Mouse (Mus musculus) urinary bladder, postnatal 14 days (tissue): ENCODE data around the gene Sorl1.

Experiments
- DNase-seq: peaks from one replicate; pipeline ENCODE4 v3.0.0; 2021; ENCODE audit warnings: low spot score

Gene Sorl1

DNA sequence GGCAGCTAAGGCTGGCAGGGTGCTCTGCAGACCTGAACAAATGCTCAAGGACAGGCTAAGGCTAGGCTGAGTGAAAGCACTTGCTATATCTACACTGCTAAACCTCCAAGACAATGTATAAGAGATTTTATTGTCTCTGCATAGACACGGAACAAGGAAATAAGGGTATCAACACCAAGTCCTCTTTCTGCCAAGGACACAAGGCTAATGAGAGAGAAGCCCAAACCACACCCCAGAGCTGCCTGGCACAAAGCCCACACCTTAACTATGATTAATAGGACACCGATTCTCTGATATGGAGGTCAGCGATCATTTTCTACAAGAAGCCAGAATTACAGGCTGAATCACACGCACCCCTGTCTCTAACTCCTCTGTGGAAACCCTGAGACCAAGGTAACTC lies 120.0 kb downstream of the Sorl1 start:
- peak; percentile 72 for DNase-seq

DNA sequence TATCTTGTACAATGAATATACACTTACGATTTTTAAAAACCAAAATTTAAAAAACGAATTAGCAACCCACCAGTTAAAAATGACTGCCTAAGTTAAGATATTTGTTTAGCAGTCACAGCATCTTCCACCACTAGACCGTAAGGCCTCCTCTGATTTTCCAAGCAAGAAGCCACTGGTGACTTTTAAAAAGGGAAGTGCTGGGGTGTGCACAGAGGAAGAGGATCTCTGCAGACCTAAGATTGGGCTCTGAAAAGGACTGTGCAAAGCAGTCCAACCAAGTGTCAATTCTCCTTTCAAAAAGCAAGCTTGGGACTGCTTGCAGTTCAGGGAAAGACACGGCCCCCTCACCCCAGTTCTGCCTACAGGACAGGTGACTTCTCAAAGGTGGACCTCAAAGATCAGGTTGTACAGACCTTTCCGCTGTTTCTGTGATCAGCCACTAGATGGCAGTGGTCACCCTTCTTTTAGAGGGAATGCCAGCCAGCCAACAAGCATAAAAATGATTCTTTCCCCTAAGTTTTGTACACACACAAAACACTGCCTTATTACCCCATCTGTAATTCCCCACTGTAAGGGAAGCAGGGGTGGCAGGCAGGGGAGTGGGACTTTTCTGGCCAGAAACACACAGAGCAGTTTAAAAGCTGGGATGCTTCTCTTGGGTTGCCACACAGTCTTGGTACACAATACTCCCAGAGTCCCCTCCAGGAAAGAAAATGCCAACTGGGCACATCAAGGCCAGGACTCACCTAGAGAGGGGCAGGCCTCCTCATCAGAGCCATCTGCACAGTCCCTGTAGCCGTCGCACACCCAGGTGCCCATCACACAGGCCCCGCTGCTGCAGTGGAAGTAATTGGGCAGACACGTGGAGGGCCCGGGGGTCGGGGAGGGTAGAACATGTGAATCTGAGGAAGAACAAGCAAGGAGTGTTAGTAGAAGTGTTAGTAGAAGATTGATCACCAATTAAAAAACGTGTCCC lies 124.3 kb downstream of the Sorl1 start:
- peak; percentile 37 for DNase-seq

DNA sequence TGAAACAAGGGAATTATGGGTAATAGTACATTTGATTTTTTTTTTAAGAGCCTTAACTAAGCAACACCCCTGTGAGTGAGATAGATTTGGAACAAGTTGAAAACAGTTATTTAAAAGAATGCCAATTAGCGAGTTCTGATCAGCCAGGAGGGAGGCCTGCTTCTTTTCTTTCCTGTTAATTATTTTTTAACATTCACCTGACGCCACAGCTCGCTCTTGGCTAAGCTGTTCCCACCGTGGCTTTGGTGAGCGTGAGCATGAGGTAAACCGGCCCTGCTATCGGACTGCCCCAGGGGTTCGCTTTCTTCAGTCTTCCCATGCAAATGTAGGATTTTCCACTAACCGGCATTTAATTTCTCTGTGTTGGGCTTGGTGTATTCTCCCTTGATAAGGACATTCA lies 128.8 kb downstream of the Sorl1 start:
- no peak for DNase-seq

- DNase-seq = no peak
Measured at GRCm38 (mm10) chr9:41993821-41994220, 130.3 kb downstream of the Sorl1 start.

DNA sequence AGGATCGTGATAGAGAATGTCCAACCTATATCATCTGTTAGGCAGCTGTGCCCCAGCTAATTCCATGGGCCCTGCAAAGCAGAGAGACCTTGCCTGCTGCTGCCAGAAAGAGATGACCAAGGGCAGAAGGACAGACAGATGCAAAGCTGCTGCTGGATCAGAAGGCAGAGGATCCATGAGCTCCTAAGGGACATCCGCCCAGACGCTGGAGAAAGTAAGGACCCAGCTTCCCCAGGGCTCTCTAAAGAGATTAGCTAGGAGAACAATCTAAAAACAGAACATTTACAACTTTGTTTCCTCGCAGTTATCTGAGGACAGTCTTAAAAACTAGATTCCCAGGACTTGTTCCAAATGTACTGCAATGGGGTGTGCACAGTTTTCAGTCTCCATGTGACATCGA lies 131.3 kb downstream of the Sorl1 start:
- no peak for DNase-seq

DNA sequence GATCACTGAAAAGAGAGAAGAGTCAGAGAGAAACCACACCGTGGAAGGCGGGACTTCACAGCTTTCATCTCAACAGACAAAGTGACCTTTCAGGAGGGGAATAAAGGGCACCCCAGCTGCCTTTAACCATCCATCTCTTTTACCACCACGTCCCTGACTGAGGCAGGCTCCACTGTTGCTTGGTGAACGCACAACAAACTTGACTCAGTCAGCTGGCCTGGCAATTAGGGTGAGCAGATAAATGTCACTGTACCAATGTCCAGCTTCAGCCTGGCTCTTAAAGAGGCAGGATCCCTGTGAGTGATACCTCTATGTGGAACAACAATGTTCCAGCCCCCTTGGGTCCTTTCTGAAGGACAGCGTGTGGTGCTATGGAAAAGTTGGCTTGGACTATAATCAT lies 138.5 kb downstream of the Sorl1 start:
- DNase-seq = no peak

- no peak for DNase-seq
Measured at GRCm38 (mm10) chr9:41985052-41985451, 139.0 kb downstream of the Sorl1 start.

DNA sequence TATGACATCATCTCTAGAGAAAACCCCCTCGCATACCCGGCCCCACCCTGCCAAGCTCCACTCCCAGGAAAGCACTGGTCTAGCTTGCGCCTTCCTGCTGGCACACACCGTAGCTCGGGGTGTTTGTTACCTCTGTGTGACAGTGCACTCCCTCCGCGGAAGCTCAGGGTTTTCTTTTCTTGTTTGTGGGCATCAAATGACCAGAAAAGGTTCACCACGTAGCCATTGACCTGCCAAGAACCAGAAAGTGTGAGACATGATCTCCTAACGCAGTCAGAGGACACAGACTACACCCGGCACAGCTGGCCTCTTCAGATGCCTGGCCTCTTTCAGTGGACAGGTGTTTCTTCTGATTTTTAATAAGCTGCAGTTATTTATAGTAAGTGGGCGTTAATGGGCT lies 139.8 kb downstream of the Sorl1 start:
- DNase-seq = no peak

DNA sequence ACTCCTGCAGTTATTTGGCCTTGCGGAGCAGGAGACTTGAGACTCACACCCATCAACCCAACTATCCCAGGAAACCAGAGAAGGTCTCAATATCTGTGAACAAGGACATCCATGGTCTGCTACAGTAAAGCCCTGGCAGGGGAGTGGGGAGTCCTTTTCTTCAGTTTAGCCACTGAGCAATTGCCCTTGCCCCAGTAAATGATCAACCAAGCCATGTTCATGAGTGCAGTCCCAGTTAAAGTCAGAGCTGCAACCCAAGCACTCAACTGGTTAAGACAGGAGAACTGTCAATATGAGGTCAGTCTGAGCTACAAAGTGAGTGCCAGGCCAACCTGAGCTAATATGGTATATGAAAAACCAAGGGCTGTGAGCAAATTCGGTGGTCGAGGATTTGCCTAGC lies 140.8 kb downstream of the Sorl1 start:
- no peak for DNase-seq

DNA sequence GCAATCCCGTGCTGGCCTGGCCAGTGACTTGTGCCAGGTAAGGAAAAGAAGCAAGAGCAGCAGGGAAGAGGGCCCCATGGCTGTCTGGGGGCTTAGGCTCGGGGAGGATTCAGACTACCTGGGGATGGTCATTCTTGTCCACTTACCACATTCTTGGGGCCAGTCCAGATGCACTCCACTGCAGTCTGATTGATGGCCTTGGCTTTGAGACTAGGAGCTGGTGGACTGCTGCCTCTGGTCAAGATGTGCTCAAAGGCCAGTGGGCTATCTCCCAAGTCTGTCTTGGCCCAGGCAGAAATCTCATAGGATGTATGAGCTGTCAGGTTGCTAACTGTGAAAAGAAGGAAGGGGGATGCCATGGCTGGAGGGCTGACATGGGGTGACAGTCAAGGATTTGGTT lies 141.3 kb downstream of the Sorl1 start:
- no peak for DNase-seq

DNA sequence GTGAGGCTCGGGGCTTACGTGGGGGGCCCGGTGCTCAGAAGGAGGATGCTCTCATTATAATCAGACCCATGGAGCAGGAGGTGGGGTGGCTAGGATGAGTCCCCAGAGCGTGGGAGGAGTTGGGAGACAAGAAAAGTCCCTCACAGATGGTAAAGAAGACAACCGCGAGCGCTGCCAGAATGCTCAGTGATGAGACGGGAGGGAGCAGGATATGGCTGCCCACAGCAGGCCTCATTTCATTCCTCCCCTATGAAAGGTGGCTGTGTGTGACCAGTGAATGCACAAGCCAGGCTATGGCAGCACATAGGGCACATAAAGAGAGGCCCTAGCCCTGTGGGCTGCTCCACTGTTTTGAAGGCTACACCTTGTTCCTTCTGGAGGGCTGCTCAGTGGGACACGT lies 142.1 kb downstream of the Sorl1 start:
- DNase-seq = no peak

- no peak for DNase-seq
Measured at GRCm38 (mm10) chr9:41981306-41981705, 142.8 kb downstream of the Sorl1 start.

DNA sequence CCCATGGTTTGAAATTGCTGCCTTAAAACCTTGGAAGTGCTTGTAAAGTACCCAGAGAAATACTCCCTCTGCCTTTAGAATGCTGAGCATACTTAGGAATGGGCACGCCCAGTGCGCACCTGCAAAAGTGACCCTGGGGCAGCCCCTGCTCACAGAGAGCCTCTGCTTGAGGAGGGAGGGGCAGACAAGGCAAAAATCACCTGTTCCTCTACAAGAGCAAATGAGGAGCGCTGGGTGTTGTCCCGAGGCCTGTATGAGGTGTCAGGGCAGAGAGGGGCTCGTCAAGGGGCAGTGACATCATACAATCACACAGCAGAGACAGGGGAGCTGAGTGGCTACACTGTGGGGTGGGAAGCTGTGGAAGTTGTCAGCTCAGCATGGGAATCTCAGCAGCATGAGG lies 143.3 kb downstream of the Sorl1 start:
- no peak for DNase-seq

- DNase-seq = no peak
Measured at GRCm38 (mm10) chr9:41978366-41978765, 145.7 kb downstream of the Sorl1 start.

DNA sequence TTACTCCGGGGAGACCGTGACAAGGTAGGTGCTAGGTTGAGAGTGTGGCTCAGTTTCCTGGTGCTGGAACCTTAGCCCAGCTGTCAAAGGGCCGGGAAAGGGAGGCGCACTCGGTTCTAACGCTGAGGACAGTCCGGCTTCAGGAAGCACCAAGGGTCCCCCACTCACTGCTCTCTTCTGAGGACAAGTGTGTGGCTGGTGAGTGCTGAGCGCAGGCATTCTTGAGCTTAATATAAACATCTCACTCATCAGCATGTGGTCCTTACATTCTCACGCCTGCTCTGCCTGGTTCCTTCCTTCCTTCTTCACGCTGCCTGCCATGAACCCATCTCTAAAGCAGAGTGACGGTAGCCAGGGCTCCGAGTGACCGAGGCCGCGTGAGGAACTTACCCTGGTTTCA lies 148.1 kb downstream of the Sorl1 start:
- DNase-seq = no peak

DNA sequence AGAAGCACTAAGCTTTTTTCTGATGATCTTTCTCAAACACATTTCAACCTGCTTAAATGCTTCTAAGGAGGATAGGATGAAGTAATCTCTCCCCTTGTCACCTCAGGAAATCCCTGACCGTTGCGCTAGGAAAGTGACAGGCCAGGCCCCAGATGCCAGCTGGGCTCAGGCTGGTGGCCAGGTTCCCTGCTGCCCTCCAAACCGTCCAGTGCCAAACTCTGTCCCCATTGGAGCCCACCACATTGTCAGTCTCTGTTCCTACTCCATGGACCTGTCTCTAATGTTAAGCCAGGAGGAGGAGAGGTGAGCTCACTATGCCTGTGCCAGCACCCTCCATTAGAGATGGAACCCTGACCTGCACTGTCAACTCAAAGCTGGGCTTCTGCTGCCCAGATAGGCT lies 149.4 kb downstream of the Sorl1 start:
- no peak for DNase-seq

DNA sequence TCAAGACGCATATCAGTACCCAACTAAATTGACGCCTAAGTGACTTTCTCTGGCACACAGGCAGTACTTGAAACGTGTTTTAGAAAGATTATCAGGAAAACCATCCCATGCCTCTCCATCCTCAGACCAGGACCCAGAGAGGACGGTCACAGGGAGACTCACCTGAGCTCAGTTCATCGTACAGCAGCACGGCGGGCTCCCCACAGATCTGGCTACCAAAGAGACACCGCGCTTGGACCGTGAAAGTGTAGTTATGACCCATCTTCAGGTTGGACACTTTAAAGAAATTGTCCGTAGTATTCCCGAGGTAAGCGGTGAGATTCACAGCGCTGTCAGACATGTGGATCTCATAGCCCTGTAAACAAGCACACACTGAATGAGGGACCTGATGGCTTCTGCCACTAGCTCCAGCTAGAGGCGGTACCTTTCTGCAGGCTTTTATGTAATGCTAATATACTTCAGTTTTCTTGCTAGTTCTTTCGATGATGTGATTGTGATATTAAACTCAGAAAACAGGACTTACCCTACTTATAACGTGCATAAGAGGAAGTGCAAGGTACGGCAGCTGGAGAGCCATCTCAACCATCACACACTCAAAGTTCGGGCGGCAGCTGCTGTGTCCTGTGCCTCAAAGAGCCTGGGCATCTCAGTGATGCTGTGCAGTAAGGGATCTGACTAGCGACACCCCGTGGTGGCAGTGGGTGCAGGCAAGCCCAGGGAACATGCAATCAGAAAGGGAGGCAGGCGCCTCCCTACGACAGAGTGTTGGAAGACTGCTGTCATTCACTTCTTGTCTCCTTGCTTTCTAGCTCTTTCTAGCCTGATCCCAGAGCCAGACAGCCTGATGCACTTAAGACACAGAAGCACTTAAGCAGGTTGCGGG lies 150.1 kb downstream of the Sorl1 start:
- DNase-seq = peak; percentile 35

DNA sequence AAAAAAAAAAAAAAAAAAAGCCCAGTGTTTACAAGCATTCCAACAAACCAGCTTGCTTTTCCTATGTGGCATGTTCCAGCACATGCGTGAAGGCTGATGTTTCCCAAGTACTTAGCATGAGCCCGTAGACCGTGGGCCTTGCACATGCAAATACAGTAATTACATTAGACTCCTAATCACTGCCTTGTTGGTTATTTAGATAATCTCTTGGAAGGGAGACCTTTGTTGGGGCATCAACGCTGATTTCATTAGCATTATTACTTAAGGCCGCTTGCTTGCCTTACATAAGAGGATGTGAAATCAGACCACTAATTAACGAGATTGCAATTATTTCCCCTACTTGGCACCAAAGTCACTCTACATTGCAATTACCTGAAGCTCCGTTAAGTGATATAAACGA lies 154.1 kb downstream of the Sorl1 start:
- no peak for DNase-seq

DNA sequence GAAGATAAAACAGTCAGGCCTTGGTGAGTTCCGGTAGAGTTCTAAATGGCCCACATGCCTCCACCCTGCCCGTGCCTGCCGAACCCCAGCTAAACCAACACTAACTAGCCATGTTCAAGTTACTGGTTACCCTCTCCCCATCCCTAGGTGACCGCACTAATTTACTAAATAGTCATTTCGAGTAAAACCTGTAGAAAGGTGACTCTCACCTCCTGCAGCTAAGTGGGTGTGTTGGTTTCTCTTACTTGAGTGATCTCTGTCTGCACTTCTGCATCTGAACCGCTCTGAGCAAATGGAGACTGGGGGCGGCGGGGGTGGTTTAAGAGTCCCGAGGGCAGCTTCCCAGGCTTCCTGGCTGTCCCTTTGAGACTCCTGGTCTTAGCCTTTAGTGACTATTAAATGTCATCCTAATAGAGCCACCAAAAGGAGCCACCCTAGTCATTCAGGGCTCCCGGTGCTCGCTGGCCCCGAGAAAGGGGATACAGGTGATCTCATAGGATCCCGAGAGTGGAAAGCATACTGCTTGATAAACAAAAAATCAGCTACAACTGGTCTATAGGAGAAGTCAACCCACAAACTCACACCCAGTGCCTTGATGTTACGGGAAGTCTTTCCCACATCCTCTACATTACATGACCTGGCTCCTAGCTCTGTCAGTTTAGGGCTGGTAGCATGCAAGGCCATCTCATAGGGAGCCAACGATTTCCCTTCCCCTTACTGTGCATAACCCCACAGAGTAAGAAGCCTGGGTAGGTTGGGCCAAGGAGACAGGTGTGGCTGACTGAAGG lies 155.2 kb downstream of the Sorl1 start:
- no peak for DNase-seq

DNA sequence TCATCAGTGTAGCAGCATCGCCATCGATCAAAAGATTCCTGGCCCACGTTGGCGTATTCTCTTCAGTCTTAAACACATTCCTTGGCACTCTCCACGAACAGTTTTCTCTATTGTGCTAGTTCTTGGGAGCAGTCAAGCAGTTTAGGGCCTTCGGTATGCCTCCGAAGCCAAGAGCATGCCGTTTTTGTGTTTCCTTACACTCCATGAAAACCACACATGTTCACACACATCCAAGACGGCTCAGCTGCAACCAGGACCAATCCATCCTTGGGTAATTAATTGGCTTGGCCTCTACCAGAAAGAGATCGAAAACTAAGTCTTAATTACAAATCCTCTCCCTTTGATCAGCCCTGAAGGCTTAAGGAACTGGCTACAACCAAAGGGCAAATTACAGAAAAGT lies 162.8 kb downstream of the Sorl1 start:
- DNase-seq = no peak

DNA sequence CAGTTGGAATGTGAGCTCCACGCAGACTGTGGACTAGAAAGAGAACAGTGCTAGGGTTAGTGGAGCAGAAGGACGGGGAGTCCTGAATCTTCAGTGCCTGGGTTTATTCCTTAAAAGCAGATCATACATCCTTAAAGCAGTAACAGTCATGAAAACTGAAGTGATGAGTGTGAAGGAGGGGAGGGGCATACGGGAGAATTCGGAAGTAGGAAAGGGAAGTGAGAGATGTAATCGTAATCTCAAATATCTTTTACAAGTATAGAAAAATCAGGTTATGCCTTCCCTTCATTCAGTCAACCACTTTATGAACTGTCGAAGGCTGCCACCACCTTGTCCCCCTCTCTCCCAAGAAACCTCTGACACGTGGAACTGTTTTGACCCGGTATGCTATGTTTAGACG lies 165.8 kb downstream of the Sorl1 start:
- DNase-seq = no peak

- DNase-seq = peak; percentile 69
Measured at GRCm38 (mm10) chr9:41953486-41953885, 170.6 kb downstream of the Sorl1 start.
